Mouse (Mus musculus): ENCODE measurements at regions not wholly inside any gene's neighbourhood (a gene's known extent, or its start where the extent isn't known, plus 50 kb on each side); places are given as distances from the start of the nearest gene placed in this dataset.

DNA sequence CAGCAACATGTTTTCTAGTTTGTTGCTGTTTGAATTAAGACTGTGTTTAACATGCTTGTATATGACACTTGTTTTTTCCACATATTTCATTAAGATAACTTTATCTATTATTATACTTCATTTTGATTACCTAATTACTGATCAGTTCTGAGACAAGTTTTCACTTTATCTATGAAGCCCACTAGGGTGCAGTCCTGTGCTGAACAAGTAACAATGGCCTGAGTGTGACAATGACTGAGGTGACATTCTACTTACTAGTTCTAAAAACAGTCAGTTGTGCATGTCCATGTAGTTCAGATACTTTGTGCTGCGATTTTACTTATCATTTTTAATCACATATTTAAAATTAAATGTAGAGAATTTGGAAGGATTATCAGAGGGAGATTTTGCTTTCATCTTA is 1795.2 kb upstream of the Gm37988 start:
- intact Hi-C loops (cut with DNase I): no loop called here
- DNase-seq: no peak

DNA sequence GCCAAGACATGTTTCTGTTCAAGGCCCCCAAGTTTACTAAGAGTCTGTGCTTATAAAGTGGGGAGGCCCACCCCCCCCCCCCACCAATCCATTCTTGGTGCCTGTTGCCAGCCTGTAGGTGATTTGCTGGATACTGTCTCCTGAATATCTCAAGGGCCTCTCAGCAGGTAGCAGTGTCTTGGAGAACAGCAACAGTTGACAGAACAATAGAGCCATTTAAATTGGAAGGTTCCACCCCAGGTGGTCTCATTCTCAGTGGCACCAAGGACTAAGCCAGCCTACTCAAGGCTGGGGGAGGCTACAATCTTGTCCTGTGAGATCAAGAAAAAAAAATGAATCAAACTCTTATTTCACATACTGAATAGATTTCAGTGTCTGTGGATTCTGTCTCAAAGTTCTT is 1744.9 kb upstream of the Gm37988 start:
- intact Hi-C loops (cut with DNase I): no loop called here
- DNase-seq: no peak

DNA sequence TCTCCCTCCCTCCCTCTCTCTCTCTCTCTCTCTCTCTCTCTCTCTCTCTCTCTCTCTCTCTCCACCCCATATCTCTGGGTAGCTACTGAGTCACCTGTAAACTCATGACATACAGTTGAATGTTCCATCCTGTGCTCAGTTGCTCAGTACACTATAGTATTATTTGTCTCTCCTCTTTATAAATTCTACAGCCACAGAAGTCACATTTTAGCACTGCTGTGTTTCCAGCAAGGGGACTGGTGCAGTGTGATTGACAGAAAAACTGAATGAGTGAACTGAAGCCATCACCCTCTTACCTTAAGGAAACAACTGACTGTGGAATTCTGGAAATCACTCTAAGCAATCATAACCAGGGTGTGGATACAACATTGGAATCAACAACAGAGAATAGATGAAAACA is 1713.3 kb upstream of the Gm37988 start:
- intact Hi-C loops (cut with DNase I): no loop called here
- DNase-seq: no peak

DNA sequence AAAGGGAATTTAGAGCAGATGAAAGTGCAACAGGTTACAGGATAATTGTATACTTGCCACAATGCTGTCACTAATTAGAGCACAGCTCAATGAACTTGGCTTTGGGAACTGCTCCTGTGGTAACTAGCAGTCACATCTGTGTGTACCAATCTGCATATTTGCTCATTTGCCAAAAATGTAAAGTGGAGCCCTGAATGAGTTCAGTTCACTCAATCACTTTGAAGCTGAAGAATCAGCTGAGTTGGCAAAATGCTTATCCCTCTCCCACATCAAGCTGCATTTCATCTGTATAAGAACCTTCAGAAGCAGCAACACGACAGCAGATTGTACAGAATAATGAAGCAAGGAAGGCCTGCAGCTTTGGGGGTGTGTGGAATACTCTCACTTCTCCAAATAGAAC is 1712.8 kb upstream of the Gm37988 start:
- intact Hi-C loops (cut with DNase I): no loop called here

DNA sequence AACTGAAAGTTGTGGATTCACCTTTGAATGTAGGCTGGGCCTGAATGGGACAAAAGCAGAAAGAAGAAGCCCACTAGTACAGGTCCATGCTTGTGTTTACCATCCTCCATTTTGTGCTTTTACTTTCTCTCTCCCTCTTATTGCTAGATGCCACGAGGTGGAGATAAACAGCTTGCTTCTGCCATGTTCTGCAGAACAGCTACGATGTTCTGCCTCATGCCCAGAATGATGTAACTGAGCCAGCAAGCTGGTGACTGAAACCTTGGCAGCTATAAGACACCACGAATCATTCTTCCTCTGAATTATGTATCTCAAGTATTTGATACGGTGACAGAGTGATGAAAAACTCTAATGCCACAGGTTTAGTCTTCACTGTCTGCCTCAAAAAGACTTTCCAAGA is 1694.1 kb upstream of the Gm37988 start:
- intact Hi-C loops (cut with DNase I): no loop called here

More for the DNA sequence above, 1712.8 kb upstream of the Gm37988 start:
- DNase-seq: no peak

DNA sequence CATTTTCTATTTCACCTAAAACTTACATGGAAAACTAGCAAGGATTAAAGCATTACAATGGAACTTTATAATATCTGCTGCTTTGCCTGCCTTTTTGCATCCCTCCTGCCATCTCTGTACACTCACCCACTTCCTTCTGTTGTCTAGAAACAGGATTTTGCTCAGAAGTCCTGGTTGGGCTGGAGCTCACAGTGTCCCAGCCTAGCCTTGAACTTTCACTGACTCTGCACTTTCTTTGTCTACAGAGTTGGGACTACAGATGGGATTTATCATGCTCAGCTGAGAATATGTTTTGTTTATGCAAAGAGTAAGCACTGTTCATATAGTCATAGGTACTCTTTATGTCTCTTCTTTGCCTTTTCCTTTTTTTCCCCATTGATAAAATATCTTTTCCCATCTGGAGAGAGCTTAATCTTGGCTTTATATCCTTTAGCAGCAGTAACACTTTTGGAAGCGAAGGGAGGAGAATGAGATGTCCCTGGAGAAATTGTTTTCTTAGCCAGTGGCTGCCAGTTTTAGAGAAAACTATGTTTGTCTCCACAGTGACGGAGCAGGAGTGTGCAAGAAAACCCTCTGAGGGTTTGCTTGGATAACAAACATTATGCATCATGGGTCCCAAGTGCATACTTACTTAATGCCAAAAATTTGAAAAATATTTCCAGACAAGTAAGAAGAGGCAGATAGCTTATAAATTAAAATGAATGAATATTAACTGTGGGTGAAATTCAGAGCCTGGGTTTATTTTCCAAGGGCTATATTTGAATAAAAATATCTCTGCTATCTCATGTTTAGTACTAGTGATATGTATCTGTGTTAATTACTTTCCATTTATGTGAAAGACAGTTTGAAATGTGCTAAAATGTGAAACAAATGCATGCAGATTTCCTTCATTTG is 1687.9 kb upstream of the Gm37988 start:
- DNase-seq: peak; percentile 31 to 54
- intact Hi-C loops (cut with DNase I): no loop called here

More for the DNA sequence above, 1694.1 kb upstream of the Gm37988 start:
- DNase-seq: no peak

DNA sequence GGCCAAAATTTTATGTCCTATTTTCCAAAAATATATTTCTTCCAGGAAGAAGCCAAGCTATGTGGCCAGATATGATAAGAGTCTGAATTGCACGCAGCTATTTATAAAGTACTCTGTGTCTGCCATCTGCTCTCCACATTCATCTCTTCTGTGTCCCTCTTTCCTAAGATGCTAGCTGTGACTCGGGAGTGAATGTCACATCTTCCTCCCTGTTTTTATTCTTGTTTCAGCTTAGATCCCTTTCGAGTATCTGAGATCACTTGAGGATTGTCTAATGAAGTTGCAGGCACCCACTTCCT is 1687.4 kb upstream of the Gm37988 start:
- intact Hi-C loops (cut with DNase I): no loop called here
- peak in 1 of 2 experiments; percentile 13 for DNase-seq

DNA sequence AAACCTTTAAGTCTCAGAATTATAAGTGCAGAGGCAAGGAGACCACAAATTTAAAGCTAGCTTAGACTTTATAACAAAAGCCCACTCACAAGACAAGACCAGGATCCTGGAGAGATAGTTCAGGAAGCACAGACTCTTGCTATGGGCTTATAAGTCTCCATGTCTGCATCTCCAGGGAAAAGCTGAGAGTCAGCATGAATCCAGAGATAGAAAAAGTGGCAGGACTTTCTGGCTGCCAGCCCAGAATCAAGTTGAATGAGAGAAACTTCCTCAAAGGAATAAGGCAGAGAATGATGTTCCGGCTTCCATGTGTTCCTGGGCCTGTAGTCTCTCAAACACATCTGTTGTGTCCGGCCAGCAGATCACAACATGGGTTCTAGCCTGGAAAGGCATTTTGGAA is 1686.4 kb upstream of the Gm37988 start:
- intact Hi-C loops (cut with DNase I): no loop called here
- peak; percentile 78 to 79 for DNase-seq

DNA sequence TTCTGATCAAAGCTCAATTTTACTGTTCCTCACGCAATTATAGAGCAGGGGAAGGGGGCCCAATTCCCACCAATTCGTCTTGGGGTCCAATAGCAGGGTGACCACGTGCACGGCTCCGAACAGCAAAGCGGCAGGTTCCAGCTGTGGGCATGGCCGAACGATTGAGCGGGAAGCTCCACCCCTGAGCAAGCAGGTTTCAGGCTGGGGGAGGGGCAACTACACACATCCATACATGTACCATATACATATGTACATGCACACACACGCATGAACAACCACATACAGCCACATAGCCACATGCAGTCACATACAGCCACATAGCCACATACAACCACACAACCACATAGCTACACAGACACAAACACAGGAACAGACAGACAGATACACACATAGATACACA is 1685.9 kb upstream of the Gm37988 start:
- DNase-seq: no peak
- intact Hi-C loops (cut with DNase I): no loop called here

Data from heart, postnatal 10 days (tissue).